Mouse (Mus musculus) small intestine, adult 2 months (tissue): Measurements from ENCODE around the gene Nip7. TPM values are rescaled to one million over a fixed set of nuclear protein-coding genes. Genes with fewer than 3 reads are reported as not detected.

Source experiments
- H3K27ac ChIP-seq: fragments of 200-500 bp; 2 replicates; pipeline ENCODE4 v1.5.1; 2012; ENCODE audit warnings: low read depth, low read length, control low read depth, inconsistent platforms; ENCODE audit not compliant: insufficient read depth
- H3K27me3 ChIP-seq: fragments of 200-500 bp; 2 replicates; pipeline ENCODE4 v1.6.1; 2012; ENCODE audit warnings: mild to moderate bottlenecking, moderate library complexity, low read length, inconsistent platforms; ENCODE audit not compliant: control insufficient read depth, insufficient read depth
- H3K36me3 ChIP-seq: fragments of 200-500 bp; 2 replicates; pipeline ENCODE4 v1.6.1; 2012; ENCODE audit warnings: mild to moderate bottlenecking, low read length, control low read depth, inconsistent platforms; ENCODE audit not compliant: control insufficient read depth, insufficient read depth
- H3K4me1 ChIP-seq: fragments of 200-500 bp; 2 replicates; pipeline ENCODE4 v1.6.1; 2012; ENCODE audit warnings: low read length, inconsistent platforms, mixed read lengths; ENCODE audit not compliant: control insufficient read depth, insufficient read depth, insufficient read length
- H3K4me3 ChIP-seq: fragments of 200-500 bp; 2 replicates; pipeline ENCODE4 v1.5.1; 2012; ENCODE audit warnings: low read depth, mild to moderate bottlenecking, control low read depth, inconsistent platforms, low read length, moderate library complexity
- CTCF ChIP-seq: fragments of 200-500 bp; IDR thresholded peaks from 2 replicates; pipeline ENCODE4 v1.5.1; 2012; ENCODE audit warnings: low read depth, mild to moderate bottlenecking, control low read depth, inconsistent platforms, low read length, moderate library complexity, mixed read lengths; ENCODE audit not compliant: insufficient replicate concordance, insufficient read length; ENCODE audit errors: extremely low read depth
- POLR2A ChIP-seq: fragments of 200-500 bp; IDR thresholded peaks from 2 replicates; pipeline ENCODE4 v1.6.1; 2012; ENCODE audit warnings: low read depth, mild to moderate bottlenecking, control low read depth, inconsistent platforms, low read length, moderate library complexity
- WGBS: fragments of 180-500 bp; shearing (Covaris S2); methylation state at CpG from one replicate; pipeline ENCODE4 v1.1.7; 2018; 5-methylcytosine and 5-hydroxymethylcytosine counted together
- polyA plus RNA-seq: library from polyadenylated mRNA; depleted of rRNA; stranded (reverse); fragments of >200 nt; gene quantifications from 2 replicates; pipeline ENCODE4 v1.2.3, GENCODE M21; 2012

Gene Nip7
- polyA plus RNA-seq, 1 experiment, result 10.8 TPM

DNA sequence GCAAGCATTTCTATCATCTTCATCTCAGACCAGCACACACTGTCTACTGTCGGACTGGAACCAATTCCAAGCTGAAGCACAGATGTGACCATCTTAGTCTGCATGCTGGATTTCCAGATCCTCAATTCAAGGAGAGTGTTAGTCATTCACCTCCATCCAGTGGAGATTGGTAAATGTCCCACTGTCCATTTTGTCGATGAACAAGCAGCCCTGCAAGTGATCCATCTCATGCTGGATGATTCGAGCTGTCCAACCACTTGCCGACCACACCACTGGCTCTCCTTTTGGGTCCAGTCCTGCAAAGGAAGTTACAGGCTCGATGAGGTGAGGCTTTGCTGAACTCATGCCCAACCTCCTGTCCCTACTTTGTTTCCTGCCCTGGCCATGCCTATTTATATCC, 9.7 kb upstream of the Nip7 start:
- Histone ChIP-seq H3K36me3 (peaks cover 56% of the 10 kb centered on the region), H3K4me3 (no peak overlapping the region), H3K27ac (no peak overlapping the region), H3K27me3 (no peaks in the 10 kb centered on the region), H3K4me1 (no peaks in the 10 kb centered on the region)
- 76% methylated on average over 5 of the region's 5 CpGs for WGBS
- TF ChIP-seq CTCF (no peak), POLR2A (no peak)

DNA sequence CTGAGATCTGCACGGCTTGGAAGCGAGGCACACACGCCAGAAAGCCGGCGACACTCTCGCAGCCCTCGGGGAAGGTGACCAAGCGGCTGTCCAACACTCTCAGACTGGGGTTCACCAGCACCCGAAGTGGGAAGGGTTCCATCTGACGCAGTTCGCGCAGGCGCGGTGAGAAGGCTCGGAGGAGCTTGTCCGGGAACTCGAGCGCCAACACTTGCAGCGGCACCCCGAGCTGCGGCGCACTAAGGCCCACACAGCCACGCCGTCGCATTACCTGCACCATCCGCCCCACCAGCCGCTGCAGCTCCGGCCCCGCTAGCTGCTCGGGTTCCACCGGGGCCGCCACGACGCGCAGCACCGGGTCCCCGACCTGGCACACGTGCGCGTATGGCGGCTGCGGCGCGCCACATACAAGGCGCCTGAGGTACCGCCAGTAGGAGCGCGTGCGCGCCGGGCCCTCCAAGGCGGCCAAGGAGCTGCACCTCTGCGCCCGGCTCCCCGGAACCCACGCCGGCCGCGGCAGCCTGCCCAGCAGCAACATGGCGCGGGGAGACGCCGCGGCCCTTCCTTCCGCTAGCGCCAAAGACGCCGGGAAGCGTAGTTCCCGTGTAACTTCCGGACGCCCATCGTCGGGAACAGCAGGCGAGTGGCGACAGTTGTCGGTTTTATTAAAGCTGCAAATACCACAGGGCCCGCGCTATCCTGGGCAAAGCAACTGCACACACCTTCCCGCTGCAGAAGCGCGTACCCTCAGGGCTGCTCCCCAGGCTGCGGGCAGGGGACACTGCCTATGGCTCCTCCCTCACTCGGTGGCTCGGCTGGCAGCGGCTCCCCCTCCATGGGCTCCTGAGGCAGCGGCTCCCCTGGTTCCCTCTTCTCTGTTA, 8.4 kb upstream of the Nip7 start, which contains the start of gene Pdf:
Gene Pdf, minus strand, starts transcription at position 554 of the 881 bp plus-strand sequence.
- Histone ChIP-seq H3K4me1 (no peaks in the 10 kb centered on the region), H3K27ac (peak within 1 kb of the TSS; percentile 80), H3K36me3 (peaks cover 53% of the 10 kb centered on the region), H3K4me3 (peak within 1 kb of the TSS; percentile 85), H3K27me3 (no peaks in the 10 kb centered on the region)
- WGBS, result 2% methylated on average over 87 of the region's 87 CpGs
- peak; percentile 53 for TF ChIP-seq POLR2A
- TF ChIP-seq CTCF, result no peak

DNA sequence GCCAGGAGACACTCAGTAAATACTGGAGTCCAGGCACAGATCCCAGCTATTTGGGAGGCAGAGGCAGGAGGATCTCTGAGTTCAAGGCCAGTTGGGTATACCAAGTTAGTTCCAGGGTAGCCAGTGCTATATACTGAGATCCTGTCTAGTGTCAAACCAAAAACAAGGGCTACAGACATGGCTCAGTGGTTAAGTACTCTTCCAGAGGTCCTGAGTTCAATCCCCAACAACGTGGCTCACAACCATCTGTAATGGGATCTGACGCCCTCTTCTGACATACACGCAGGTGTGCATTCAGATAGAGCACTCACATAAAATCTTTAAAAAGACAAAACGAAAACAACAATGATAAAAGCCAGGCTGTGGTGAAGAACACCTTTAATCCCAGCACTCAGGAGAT, 7.2 kb upstream of the Nip7 start:
- Histone ChIP-seq H3K4me3 (no peak overlapping the region), H3K4me1 (no peaks in the 10 kb centered on the region), H3K27me3 (no peaks in the 10 kb centered on the region), H3K36me3 (peaks cover 45% of the 10 kb centered on the region), H3K27ac (no peak overlapping the region)
- TF ChIP-seq POLR2A, result no peak
- TF ChIP-seq CTCF, result no peak
- 91% methylated on average over 4 of the region's 4 CpGs for WGBS

DNA sequence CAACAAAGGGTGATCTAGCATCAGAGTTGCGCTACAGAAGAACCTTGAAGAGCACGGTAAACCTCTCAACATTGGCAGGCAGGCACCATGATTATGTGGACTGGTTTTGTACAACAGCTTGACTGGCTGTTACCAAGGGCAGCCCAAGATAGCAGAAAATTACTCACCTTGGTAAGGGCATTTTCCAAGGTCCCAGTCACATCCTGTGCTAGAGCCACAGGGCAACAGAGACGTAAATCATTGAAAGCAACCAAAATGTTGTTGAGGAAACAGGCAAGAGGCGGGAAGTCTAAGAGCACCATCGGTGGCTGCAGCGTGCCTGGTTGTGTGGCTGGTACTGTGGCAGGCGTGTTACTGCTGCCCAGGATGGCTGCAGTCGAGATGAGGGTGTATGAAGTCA, 4.6 kb upstream of the Nip7 start:
- WGBS, result 97% methylated on average over 8 of the region's 8 CpGs

DNA sequence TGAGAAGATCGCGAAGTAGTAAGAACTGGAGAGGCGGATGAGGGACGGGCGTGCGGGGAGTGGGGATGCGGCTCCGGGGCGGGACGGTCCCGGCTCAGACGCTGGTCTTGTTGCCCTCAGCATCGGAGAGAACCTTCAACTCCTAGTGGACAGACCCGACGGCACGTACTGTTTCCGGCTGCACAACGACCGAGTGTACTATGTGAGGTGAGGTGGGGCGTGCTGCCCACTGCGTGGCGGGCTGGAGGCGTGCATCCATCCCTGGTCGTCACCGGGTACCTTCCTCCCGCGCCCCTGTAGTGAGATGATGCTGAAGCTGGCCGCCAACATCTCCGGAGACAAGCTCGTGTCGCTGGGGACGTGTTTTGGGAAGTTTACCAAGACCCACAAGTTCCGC, 294 bp downstream of the Nip7 start:
- Histone ChIP-seq H3K27me3 (no peaks in the 10 kb centered on the region), H3K4me1 (0 out of 2 replicates have a peak, but pooled peaks cover 6% of the 10 kb centered on the region), H3K27ac (no peak overlapping the region), H3K4me3 (peak overlapping the region; percentile 93), H3K36me3 (peaks cover 20% of the 10 kb centered on the region)
- no peak for TF ChIP-seq CTCF
- TF ChIP-seq POLR2A, result no peak
- WGBS, result under 1% methylated on average over 33 of the region's 33 CpGs

More for the DNA sequence above, 4.6 kb upstream of the Nip7 start:
- Histone ChIP-seq H3K27ac (no peak overlapping the region), H3K36me3 (peaks cover 26% of the 10 kb centered on the region), H3K27me3 (no peaks in the 10 kb centered on the region), H3K4me1 (0 out of 2 replicates have a peak, but pooled peaks cover 3% of the 10 kb centered on the region), H3K4me3 (no peak overlapping the region)
- TF ChIP-seq CTCF, result no peak
- TF ChIP-seq POLR2A, result no peak

DNA sequence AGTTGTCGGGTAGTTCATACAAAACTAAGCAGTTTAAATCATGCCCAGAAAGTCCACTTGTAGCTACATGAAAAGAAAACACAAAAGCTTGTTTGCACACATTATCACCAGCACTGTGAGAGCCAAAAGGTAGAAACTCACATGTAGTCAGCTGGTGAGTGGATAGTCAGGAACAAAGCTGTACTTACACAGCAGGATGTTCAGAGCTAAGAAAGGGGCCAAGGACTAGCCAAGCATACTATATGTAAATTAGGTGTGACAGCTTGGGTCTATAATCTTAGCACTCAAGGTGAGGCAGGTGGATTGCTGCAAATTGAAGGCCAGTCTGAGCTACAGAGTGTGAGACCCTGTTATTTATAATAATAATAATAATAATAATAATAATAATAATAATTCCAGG, 5.9 kb downstream of the Nip7 start:
- H3K4me3 ChIP-seq, result no peak overlapping the region
- WGBS, result 74% methylated on average over 1 of the region's 1 CpGs
- H3K4me1 ChIP-seq, result peaks cover 2% of the 10 kb centered on the region; the same call in 1 of the 2 replicates
- peaks cover 6% of the 10 kb centered on the region; the same call in 1 of the 2 replicates for H3K36me3 ChIP-seq
- H3K27ac ChIP-seq, result no peak overlapping the region
- TF ChIP-seq POLR2A (no peak), CTCF (no peak)
- H3K27me3 ChIP-seq, result no peaks in the 10 kb centered on the region
